ENCODE assay signal across 8 mouse cellular contexts in genomic region chr1:87327165-87327861, GRCm38 (mm10). TPM values are rescaled to one million over a fixed set of nuclear protein-coding genes. Genes with fewer than 3 reads are reported as not detected.
A peak's percentile ranks its signal among the peaks of the same experiment; 100 is the strongest.
DNase-seq lines count a peak whose midpoint lies in the region.

No protein-coding gene starts in this region.

- DNase-seq in left cerebral cortex, adult 11 months (ENCODE audit: low spot score), result peak; percentile 24
- no peak for DNase-seq in left cerebral cortex, postnatal 4 days
- peak; percentile 31 for DNase-seq in c-Kit-positive CD71-positive TER-119-negative erythroid progenitor cells, embryonic 14.5 days (ENCODE audit: low read depth)
- peak; percentile 65 for DNase-seq in gastrocnemius, postnatal 10 days
- peak; percentile 70 for DNase-seq in kidney, postnatal 10 days
- peak; percentile 52 for DNase-seq in lung, postnatal 10 days
- DNase-seq in retina, embryonic 14.5 days (ENCODE audit: low spot score), result peak; percentile 63
- peak; percentile 31 for DNase-seq in urinary bladder, postnatal 14 days (ENCODE audit: low spot score)

- intact Hi-C loops in left cerebral cortex, postnatal 4 days (cut with DNase I), result no loop called here

RNA-seq across cellular contexts. Expression of gene Gigyf2, which starts 0.5 kb away (rescaled TPM):
- 10 to 100 TPM; 85.4 to 94.2 TPM for total RNA-seq in left cerebral cortex, postnatal 4 days (2021)
- 10 to 100 TPM; 41.6 to 47.5 TPM for total RNA-seq in gastrocnemius, postnatal 10 days (2021)
